Mouse (Mus musculus) T-helper 17 cell (primary cell): ENCODE results near the gene Picalm.
"Not testable (repeated sequence)": the region's sequence is repeated elsewhere in the genome, so short reads cannot be mapped to it uniquely, and the experiment has no call there.

ENCODE experiments used
- in situ Hi-C, 2 experiments: fragments of 300-600 bp; cut with MboI, MseI; formaldehyde crosslinking; loops; 1 replicate in 1 of 2; 2 replicates in 1 of 2; pipeline ENCODE4 v1.15.1; 2025; ENCODE audit warnings: high pct_unique_total_duplicates in 2 of 2

Picalm gene

GRCm38 (mm10) chr7:90203914-90204313, 73.9 kb downstream of the Picalm start:
- in situ Hi-C loops, result no loop called here

GRCm38 (mm10) chr7:90210116-90210515, 80.1 kb downstream of the Picalm start:
- in situ Hi-C loops, result loop anchor here in 1 of 2 experiments (5.0 kb wide), 1 partner anchor 33 kb away; no protein-coding TSS in a partner anchor

DNA sequence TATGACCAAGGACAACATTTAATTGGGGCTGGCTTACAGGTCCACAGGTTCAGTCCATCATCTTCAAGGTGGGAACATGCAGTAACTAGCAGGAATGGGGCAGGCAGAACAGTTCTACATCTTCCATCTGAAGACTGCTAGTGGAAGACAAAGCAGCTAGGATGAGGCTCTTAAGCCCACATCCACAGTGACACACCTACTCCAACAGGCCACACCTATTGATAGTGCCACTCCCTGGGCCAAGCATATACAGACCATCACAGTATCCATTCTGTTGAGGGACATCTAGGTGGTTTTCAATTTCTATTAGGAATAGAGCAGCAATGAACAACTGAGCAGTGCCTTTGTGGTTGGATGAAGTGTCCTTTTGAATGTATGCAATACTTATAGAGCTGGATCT, 80.9 kb downstream of the Picalm start:
- in situ Hi-C loops, result loop anchor here in 1 of 2 experiments (5.0 kb wide), 1 partner anchor 34 kb away; no protein-coding TSS in a partner anchor

GRCm38 (mm10) chr7:90216511-90216910, 86.5 kb downstream of the Picalm start:
- in situ Hi-C loops, result no loop called here

DNA sequence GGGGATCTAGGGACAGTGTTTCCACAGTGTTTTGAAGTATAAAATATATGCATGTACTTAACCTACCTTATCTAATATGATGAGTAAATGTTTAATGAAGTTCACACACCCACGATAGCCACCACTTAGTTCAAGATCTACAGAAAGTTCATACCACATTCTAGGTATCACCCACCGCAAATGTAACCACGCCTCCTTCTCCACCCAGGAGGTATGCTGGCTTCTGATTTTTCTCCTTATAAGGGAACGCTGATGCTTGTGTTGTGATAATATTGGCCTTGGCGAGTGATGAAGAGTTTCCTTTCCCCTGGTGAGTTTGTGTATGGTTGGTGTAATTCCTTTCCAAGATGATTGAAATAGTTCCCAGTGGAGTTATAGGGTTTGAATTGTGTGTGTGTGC, 88.1 kb downstream of the Picalm start:
- in situ Hi-C loops, result no loop called here

GRCm38 (mm10) chr7:90221487-90221886, 91.5 kb downstream of the Picalm start:
- in situ Hi-C loops, result no loop called here

- in situ Hi-C loops, result no loop called here
Observed at GRCm38 (mm10) chr7:90228075-90228474, 98.1 kb downstream of the Picalm start.

DNA sequence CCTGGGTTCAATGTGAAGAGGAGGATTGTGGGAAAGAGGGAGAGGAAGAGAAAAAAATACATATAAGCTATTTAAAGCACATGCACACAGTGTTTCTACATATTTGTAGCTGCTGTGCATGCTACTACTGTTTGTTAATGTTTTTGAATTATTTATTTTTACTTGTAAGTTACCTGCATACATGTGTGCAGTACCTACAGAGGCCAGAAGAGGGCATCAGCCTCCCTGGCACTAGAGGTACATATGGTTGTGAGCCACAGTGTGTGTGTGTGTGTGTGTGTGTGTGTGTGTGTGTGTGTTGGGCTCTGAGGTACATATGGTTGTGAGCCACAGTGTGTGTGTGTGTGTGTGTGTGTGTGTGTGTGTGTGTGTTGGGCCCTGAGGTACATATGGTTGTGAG, 98.9 kb downstream of the Picalm start:
- in situ Hi-C loops, result not testable (repeated sequence)

- in situ Hi-C loops, result no loop called here
Observed at GRCm38 (mm10) chr7:90231431-90231830, 101.4 kb downstream of the Picalm start.

DNA sequence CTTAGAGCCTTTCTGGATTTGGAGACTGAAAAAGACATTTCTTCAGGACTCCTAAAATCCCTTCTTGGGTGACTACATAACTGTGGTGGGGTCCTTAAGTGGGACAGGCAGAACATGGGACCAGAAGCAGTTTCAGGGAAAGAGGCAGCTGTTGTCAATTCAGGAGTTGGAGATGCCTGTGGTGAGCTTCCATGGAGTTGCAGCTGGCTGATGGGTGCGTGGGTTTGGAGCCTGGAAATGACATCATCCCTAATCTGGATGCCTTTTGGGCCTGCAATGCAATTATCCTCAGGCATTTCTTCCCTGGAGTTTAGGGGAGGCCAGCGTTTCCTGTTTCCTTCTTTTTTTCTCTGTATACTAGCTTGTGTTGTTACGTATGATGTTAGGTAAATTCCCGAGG, 103.9 kb downstream of the Picalm start:
- in situ Hi-C loops, result no loop called here

- in situ Hi-C loops, result no loop called here
Observed at GRCm38 (mm10) chr7:90236289-90236905, 106.4 kb downstream of the Picalm start.

DNA sequence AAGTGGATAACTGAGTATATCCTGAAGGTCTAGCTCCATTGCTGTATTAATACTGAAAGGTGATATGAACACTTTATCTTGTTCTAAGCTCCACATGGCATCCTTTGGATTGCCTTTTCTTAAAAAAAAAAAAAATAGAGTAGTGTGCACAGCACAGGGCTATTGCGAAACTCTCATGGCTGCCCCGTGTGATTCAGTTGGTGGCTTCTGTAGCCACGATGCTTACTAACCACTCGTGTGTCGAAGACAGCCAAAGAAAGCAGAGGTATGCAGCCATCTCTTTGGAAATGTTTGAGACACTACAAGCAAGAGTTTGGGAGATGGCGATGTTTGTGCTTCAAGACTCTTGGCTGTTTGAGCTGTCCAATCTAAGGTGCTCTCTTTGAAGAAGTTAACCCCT, 113.1 kb downstream of the Picalm start:
- in situ Hi-C loops, result no loop called here

DNA sequence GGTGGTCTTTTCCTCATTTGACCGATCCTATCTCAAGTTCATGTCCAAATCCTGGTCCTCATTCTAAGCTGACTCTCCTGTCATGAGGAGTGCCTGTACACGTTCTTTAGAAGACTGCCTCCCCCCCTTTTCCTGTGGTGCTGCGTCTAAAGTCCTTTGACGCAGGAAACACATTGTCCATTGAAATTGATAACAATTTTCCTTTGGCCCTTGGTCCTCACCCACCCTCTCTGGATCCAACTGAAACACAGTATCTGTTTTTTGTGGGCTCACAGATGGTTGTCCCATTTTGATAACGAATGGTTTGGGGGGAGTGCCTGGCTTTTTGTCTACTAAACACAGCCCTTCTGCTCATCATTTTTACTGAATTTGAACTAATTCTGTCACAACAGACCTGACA, 113.6 kb downstream of the Picalm start:
- in situ Hi-C loops, result no loop called here

GRCm38 (mm10) chr7:90252946-90253345, 122.9 kb downstream of the Picalm start:
- in situ Hi-C loops, result no loop called here

- in situ Hi-C loops, result no loop called here
Observed at GRCm38 (mm10) chr7:90258701-90259100, 128.7 kb downstream of the Picalm start.

- in situ Hi-C loops, result loop anchor here in 1 of 2 experiments (10.0 kb wide), 1 partner anchor 755 kb away; no protein-coding TSS in a partner anchor
Observed at GRCm38 (mm10) chr7:90259899-90260298, 129.9 kb downstream of the Picalm start.

DNA sequence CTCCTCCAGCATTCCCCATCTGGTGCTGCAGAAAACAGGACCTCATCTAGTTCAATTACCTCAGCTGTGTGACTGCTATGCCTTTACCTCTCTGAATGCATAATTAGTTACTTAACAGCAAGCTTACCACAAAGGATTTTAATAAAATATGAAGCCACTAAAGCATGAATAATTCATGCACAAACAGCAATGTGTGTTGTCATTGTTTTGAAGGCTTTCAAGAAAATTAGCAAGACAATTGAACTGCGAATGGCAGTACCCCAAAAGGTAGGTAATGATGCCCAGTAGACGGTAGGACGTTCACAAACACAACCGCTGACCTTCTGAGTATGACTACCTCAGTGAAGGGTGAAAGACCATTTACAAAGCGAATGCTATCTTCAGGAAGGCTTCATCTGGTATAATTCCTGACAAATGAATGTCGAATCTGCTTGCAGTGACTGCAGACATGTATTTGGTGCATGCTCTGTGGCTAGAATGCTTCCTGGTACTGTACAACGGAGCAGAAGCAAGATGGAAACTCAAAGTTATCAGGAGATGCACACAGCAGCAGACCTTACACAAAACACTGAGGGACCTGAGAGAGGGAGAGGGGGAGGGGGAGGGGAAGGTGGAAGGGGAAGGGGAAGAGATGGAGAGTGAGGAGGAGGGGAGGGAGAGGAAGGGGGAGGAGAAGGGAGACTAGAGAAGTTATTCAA, 132.0 kb downstream of the Picalm start:
- in situ Hi-C loops, result loop anchor here in 1 of 2 experiments (10.0 kb wide), 1 partner anchor 757 kb away; no protein-coding TSS in a partner anchor
